Mouse (Mus musculus): ENCODE results near the gene Sparcl1. TPM values are rescaled to one million over a fixed set of nuclear protein-coding genes. Genes with fewer than 3 reads are reported as not detected.

Gene Sparcl1
- polyA plus RNA-seq, 1 experiment from 2014 or later = 48.8 TPM

GRCm38 (mm10) chr5:104054938-104055337 is 58.6 kb downstream of the Sparcl1 start:
- H3K4me2 ChIP-seq (ENCODE audit: low read depth, low read length) = no peak overlapping the region
- H3K27ac ChIP-seq (replicated peaks; ENCODE audit: low read depth, low read length) = no peak overlapping the region
- DNase-seq (ENCODE audit: low spot score) = no peak
- H3K27me3 ChIP-seq (ENCODE audit: control insufficient read depth, insufficient read depth, low read length) = no peaks in the 10 kb centered on the region
- peaks cover 3% of the 10 kb centered on the region; the same call in 1 of the 2 replicates for H3K36me3 ChIP-seq (replicated peaks; ENCODE audit: control insufficient read depth, insufficient read depth, low read depth, low read length)
- no peak overlapping the region for H3K4me3 ChIP-seq (ENCODE audit: low read depth, low read length)
- H3K4me1 ChIP-seq (ENCODE audit: control insufficient read depth, insufficient read depth, low read length) = no peaks in the 10 kb centered on the region
- WGBS = over 99% methylated on average over 4 of the region's 4 CpGs
- H3K9me3 ChIP-seq (replicated peaks; ENCODE audit: control insufficient read depth, low read length) = no peaks in the 10 kb centered on the region
- ATAC-seq (replicated peaks; ENCODE audit: insufficient number of reproducible peaks, low FRiP score, low TSS enrichment, low read depth) = no peak
- H3K9ac ChIP-seq (replicated peaks; ENCODE audit: low read length) = no peak overlapping the region

DNA sequence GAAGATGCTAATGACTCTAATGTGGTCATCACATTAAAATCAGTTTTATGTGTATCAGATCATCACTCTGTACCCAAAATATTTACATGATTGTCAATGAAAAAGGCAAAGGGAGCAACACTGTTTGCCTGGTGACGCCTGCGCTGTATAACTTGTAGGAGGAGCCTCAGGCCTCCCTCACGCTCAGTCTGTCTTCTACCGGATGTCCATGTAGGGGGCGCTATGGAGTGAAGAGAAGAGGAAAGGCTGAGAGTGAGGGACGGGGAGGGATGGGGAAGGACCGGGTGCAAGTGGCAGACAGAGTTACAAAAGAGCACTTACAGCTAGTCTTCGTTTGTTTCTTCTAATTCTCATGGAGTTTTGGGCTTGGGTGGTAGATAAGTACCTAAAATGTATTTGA is 60.6 kb downstream of the Sparcl1 start:
- H3K9me3 ChIP-seq (replicated peaks; ENCODE audit: control insufficient read depth, low read length) = no peaks in the 10 kb centered on the region
- WGBS = 60% methylated on average over 8 of the region's 8 CpGs

GRCm38 (mm10) chr5:104048139-104048538 is 65.4 kb downstream of the Sparcl1 start:
- Histone ChIP-seq H3K4me3 (ENCODE audit: low read depth, low read length) (no peak overlapping the region; the same call in 1 of the 2 replicates), H3K36me3 (replicated peaks; ENCODE audit: control insufficient read depth, insufficient read depth, low read depth, low read length) (peaks cover 3% of the 10 kb centered on the region; the same call in 1 of the 2 replicates), H3K27me3 (ENCODE audit: control insufficient read depth, insufficient read depth, low read length) (no peaks in the 10 kb centered on the region), H3K27ac (replicated peaks; ENCODE audit: low read depth, low read length) (no peak overlapping the region), H3K4me2 (ENCODE audit: low read depth, low read length) (peak overlapping the region; percentile 65; the same call in 1 of the 2 replicates), H3K9me3 (replicated peaks; ENCODE audit: control insufficient read depth, low read length) (no peaks in the 10 kb centered on the region), H3K9ac (replicated peaks; ENCODE audit: low read length) (no peak overlapping the region), H3K4me1 (ENCODE audit: control insufficient read depth, insufficient read depth, low read length) (no peaks in the 10 kb centered on the region)
- ATAC-seq (replicated peaks; ENCODE audit: insufficient number of reproducible peaks, low FRiP score, low TSS enrichment, low read depth) (no peak), DNase-seq (ENCODE audit: low spot score) (no peak)
- WGBS = 47% methylated on average over 4 of the region's 4 CpGs

More for the DNA sequence above, 60.6 kb downstream of the Sparcl1 start:
- no peak overlapping the region for H3K9ac ChIP-seq (replicated peaks; ENCODE audit: low read length)
- H3K4me1 ChIP-seq (ENCODE audit: control insufficient read depth, insufficient read depth, low read length) = no peaks in the 10 kb centered on the region
- peak; percentile 33 for DNase-seq (ENCODE audit: low spot score)
- ATAC-seq (replicated peaks; ENCODE audit: insufficient number of reproducible peaks, low FRiP score, low TSS enrichment, low read depth) = no peak
- H3K4me2 ChIP-seq (ENCODE audit: low read depth, low read length) = no peak overlapping the region
- no peak overlapping the region for H3K27ac ChIP-seq (replicated peaks; ENCODE audit: low read depth, low read length)
- H3K36me3 ChIP-seq (replicated peaks; ENCODE audit: control insufficient read depth, insufficient read depth, low read depth, low read length) = peaks cover 3% of the 10 kb centered on the region; the same call in 1 of the 2 replicates
- H3K27me3 ChIP-seq (ENCODE audit: control insufficient read depth, insufficient read depth, low read length) = no peaks in the 10 kb centered on the region
- H3K4me3 ChIP-seq (ENCODE audit: low read depth, low read length) = no peak overlapping the region

- H3K27ac ChIP-seq (replicated peaks; ENCODE audit: low read depth, low read length) = peak overlapping the region; percentile 65; the same call in 1 of the 2 replicates
- WGBS = 7% methylated on average over 19 of the region's 19 CpGs
- ATAC-seq (replicated peaks; ENCODE audit: insufficient number of reproducible peaks, low FRiP score, low TSS enrichment, low read depth) (0 out of 2 replicates have a peak, but pooled peaks have one; percentile 3), DNase-seq (ENCODE audit: low spot score) (peak; percentile 19)
- no peaks in the 10 kb centered on the region for H3K9me3 ChIP-seq (replicated peaks; ENCODE audit: control insufficient read depth, low read length)
- no peaks in the 10 kb centered on the region for H3K27me3 ChIP-seq (ENCODE audit: control insufficient read depth, insufficient read depth, low read length)
- H3K4me1 ChIP-seq (ENCODE audit: control insufficient read depth, insufficient read depth, low read length) = no peaks in the 10 kb centered on the region
- H3K36me3 ChIP-seq (replicated peaks; ENCODE audit: control insufficient read depth, insufficient read depth, low read depth, low read length) = peaks cover 3% of the 10 kb centered on the region; the same call in 1 of the 2 replicates
- H3K9ac ChIP-seq (replicated peaks; ENCODE audit: low read length) = peak overlapping the region; percentile 94
- peak overlapping the region; percentile 79 for H3K4me3 ChIP-seq (ENCODE audit: low read depth, low read length)
- peak overlapping the region; percentile 65 for H3K4me2 ChIP-seq (ENCODE audit: low read depth, low read length)
Measured at GRCm38 (mm10) chr5:104047200-104048105, 66.1 kb downstream of the Sparcl1 start.

- 5% methylated on average over 90 of the region's 90 CpGs for WGBS
Measured at GRCm38 (mm10) chr5:104046256-104047199, 67.0 kb downstream of the Sparcl1 start, which contains the start of gene Nudt9. Gene Nudt9, plus strand, starts transcription at chr5:104046306.

GRCm38 (mm10) chr5:104043704-104044103 is 69.8 kb downstream of the Sparcl1 start:
- H3K27ac ChIP-seq (replicated peaks; ENCODE audit: low read depth, low read length) = no peak overlapping the region
- DNase-seq (ENCODE audit: low spot score) (no peak), ATAC-seq (replicated peaks; ENCODE audit: insufficient number of reproducible peaks, low FRiP score, low TSS enrichment, low read depth) (no peak)
- H3K9ac ChIP-seq (replicated peaks; ENCODE audit: low read length) = no peak overlapping the region
- 34% methylated on average over 2 of the region's 2 CpGs for WGBS
- H3K4me3 ChIP-seq (ENCODE audit: low read depth, low read length) = no peak overlapping the region
- no peaks in the 10 kb centered on the region for H3K27me3 ChIP-seq (ENCODE audit: control insufficient read depth, insufficient read depth, low read length)
- no peaks in the 10 kb centered on the region for H3K9me3 ChIP-seq (replicated peaks; ENCODE audit: control insufficient read depth, low read length)
- no peaks in the 10 kb centered on the region for H3K36me3 ChIP-seq (replicated peaks; ENCODE audit: control insufficient read depth, insufficient read depth, low read depth, low read length)
- H3K4me2 ChIP-seq (ENCODE audit: low read depth, low read length) = no peak overlapping the region
- no peaks in the 10 kb centered on the region for H3K4me1 ChIP-seq (ENCODE audit: control insufficient read depth, insufficient read depth, low read length)

More at GRCm38 (mm10) chr5:104046256-104047199, 67.0 kb downstream of the Sparcl1 start, which contains the start of gene Nudt9:
- peak within 1 kb of the TSS; percentile 65 for H3K27ac ChIP-seq (replicated peaks; ENCODE audit: low read depth, low read length)
- H3K4me3 ChIP-seq (ENCODE audit: low read depth, low read length) = peak within 1 kb of the TSS; percentile 79
- peak; percentile 98 for DNase-seq (ENCODE audit: low spot score)
- peak within 1 kb of the TSS; percentile 65 for H3K4me2 ChIP-seq (ENCODE audit: low read depth, low read length)
- peak within 1 kb of the TSS; percentile 94 for H3K9ac ChIP-seq (replicated peaks; ENCODE audit: low read length)
- ATAC-seq (replicated peaks; ENCODE audit: insufficient number of reproducible peaks, low FRiP score, low TSS enrichment, low read depth) = peak; percentile 97
- peaks cover 3% of the 10 kb centered on the region; the same call in 1 of the 2 replicates for H3K36me3 ChIP-seq (replicated peaks; ENCODE audit: control insufficient read depth, insufficient read depth, low read depth, low read length)
- H3K9me3 ChIP-seq (replicated peaks; ENCODE audit: control insufficient read depth, low read length) = no peaks in the 10 kb centered on the region
- no peaks in the 10 kb centered on the region for H3K27me3 ChIP-seq (ENCODE audit: control insufficient read depth, insufficient read depth, low read length)
- no peaks in the 10 kb centered on the region for H3K4me1 ChIP-seq (ENCODE audit: control insufficient read depth, insufficient read depth, low read length)

DNA sequence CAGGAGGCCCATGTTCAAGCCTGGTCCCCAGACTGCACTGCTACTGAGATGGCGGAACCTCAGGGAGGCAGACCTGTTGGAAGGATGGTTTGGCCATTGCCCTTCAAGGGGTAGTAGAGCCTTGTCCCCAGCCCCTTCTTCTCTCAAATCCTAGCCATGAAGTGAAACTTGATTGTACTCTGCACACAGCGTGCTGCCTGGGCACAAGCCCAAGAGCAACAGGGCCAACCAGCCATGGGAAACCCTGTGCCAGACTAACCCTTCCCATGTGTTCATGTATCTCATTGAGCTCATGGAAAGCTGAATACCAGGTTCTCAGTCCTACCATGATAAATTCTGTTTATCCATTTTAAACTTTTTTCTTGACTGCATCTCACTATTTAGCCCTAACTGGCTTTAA is 70.6 kb downstream of the Sparcl1 start:
- Histone ChIP-seq H3K4me3 (ENCODE audit: low read depth, low read length) (no peak overlapping the region), H3K4me2 (ENCODE audit: low read depth, low read length) (no peak overlapping the region), H3K9ac (replicated peaks; ENCODE audit: low read length) (no peak overlapping the region), H3K36me3 (replicated peaks; ENCODE audit: control insufficient read depth, insufficient read depth, low read depth, low read length) (no peaks in the 10 kb centered on the region), H3K27me3 (ENCODE audit: control insufficient read depth, insufficient read depth, low read length) (no peaks in the 10 kb centered on the region), H3K27ac (replicated peaks; ENCODE audit: low read depth, low read length) (no peak overlapping the region), H3K4me1 (ENCODE audit: control insufficient read depth, insufficient read depth, low read length) (no peaks in the 10 kb centered on the region), H3K9me3 (replicated peaks; ENCODE audit: control insufficient read depth, low read length) (no peaks in the 10 kb centered on the region)
- 93% methylated on average over 2 of the region's 2 CpGs for WGBS
- no peak for DNase-seq (ENCODE audit: low spot score)
- ATAC-seq (replicated peaks; ENCODE audit: insufficient number of reproducible peaks, low FRiP score, low TSS enrichment, low read depth) = no peak
